ENCODE assay signal across 13 mouse cellular contexts in the genomic region with DNA sequence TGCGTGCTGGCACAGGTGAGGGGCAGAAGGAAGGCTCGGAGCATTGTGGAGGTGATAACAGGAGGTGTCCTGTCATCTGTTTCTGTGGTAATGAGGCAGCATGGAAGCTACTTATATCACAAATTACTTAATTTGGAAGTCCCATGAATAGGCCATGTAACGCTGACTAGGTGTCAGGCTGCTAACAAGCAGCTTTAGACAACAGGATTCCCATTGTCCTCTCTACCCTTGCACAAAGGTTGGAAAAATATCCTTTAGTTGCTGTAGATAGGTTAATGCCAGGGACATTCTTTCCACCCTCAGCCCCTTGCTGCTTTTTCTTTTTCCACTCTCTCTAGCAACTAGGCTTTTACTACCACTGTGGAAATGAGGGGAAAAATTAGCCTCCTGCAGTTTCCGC.
"Had no signal": no experiment of that assay in that cellular context is flagged by ENCODE, and none has a peak within 500 bp of the region (broad histone marks: within the 10 kb centered on the region; RNA-seq: fewer than 3 reads in every experiment).

No protein-coding gene starts in this region.

- H3K4me3 ChIP-seq: left cerebral cortex, adult 2 months; liver, embryonic 13.5 days had no signal

- H3K36me3 ChIP-seq: liver, embryonic 13.5 days had no signal

- H3K4me1 ChIP-seq: liver, embryonic 13.5 days had no signal

- H3K9ac ChIP-seq: liver, embryonic 13.5 days had no signal

- DNase-seq: kidney, postnatal 10 days; kidney, postnatal 36 days; layer of hippocampus, postnatal 36 days; liver, embryonic 13.5 days; lung, adult 2 months; lung, postnatal 14 days; lung, postnatal 4 days; midbrain, embryonic 14.5 days; thymus, adult 2 months; thymus, postnatal 14 days; thymus, postnatal 4 days had no signal

- H3K27ac ChIP-seq: left cerebral cortex, adult 2 months; liver, embryonic 13.5 days had no signal

- H3K4me2 ChIP-seq: liver, embryonic 13.5 days; midbrain, embryonic 11.5 days had no signal

- H3K9me3 ChIP-seq: liver, embryonic 13.5 days had no signal
